Mouse (Mus musculus) forebrain, embryonic 12.5 days (tissue): ENCODE measurements around the gene Gm765. TPM values are rescaled to one million over a fixed set of nuclear protein-coding genes. Genes with fewer than 3 reads are reported as not detected.

Experiments used
- ATAC-seq: fragments of 200-750 bp; cut with Nextera tagmentation; 2 replicates; pipeline ENCODE4 v1.8.0; 2017; ENCODE audit warnings: moderate TSS enrichment; ENCODE audit not compliant: low FRiP score
- H3K27ac ChIP-seq: fragments of 300-500 bp; sonication (generic); 2 replicates; pipeline ENCODE4 v1.5.1; 2016; ENCODE audit warnings: mild to moderate bottlenecking
- H3K27me3 ChIP-seq: fragments of 300-500 bp; sonication (generic); 2 replicates; pipeline ENCODE4 v1.6.1; 2016; ENCODE audit warnings: mild to moderate bottlenecking
- H3K36me3 ChIP-seq: fragments of 300-500 bp; sonication (generic); replicated peaks from 2 replicates; pipeline ENCODE4 v1.6.1; 2016; ENCODE audit warnings: mild to moderate bottlenecking
- H3K4me1 ChIP-seq: fragments of 300-500 bp; sonication (generic); 2 replicates; pipeline ENCODE4 v1.6.1; 2016
- H3K4me2 ChIP-seq: fragments of 300-500 bp; sonication (generic); 2 replicates; pipeline ENCODE4 v1.6.1; 2016; ENCODE audit warnings: mild to moderate bottlenecking, moderate library complexity
- H3K4me3 ChIP-seq: fragments of 300-500 bp; sonication (generic); replicated peaks from 2 replicates; pipeline ENCODE4 v1.5.1; 2016; ENCODE audit warnings: mild to moderate bottlenecking
- H3K9ac ChIP-seq: fragments of 300-500 bp; sonication (generic); 2 replicates; pipeline ENCODE4 v1.6.1; 2016; ENCODE audit warnings: mild to moderate bottlenecking
- H3K9me3 ChIP-seq: fragments of 300-500 bp; sonication (generic); 2 replicates; pipeline ENCODE4 v1.6.1; 2016
- WGBS: fragments of 180-500 bp; shearing (Covaris S2); methylation state at CpG from one replicate; pipeline ENCODE4 v1.1.7; 2016; 5-methylcytosine and 5-hydroxymethylcytosine counted together
- polyA plus RNA-seq: library from polyadenylated mRNA; unstranded; fragments of >200 nt; fragmentation: Nextera tagmentation; extraction: Ambion mirVana; gene quantifications from 2 replicates; pipeline ENCODE4 v1.2.1, GENCODE M21; 2016

The Gm765 gene
- polyA plus RNA-seq, result not detected in 2 replicates

GRCm38 (mm10) chr6:98342654-98343053 is at the start of gene Gm765:
Gene Gm765, minus strand, starts transcription at chr6:98342754.
- no peaks in the 10 kb centered on the region for H3K27me3 ChIP-seq
- H3K4me1 ChIP-seq, result no peaks in the 10 kb centered on the region
- H3K4me2 ChIP-seq, result no peak within 1 kb of the TSS
- WGBS, result 75% methylated on average over 5 of the region's 5 CpGs
- H3K9ac ChIP-seq, result no peak within 1 kb of the TSS
- no peaks in the 10 kb centered on the region for H3K36me3 ChIP-seq
- H3K9me3 ChIP-seq, result no peaks in the 10 kb centered on the region
- no peak for ATAC-seq
- no peak within 1 kb of the TSS for H3K4me3 ChIP-seq
- H3K27ac ChIP-seq, result no peak within 1 kb of the TSS

- H3K9ac ChIP-seq, result no peak overlapping the region
- 83% methylated on average over 8 of the region's 8 CpGs for WGBS
- no peaks in the 10 kb centered on the region for H3K9me3 ChIP-seq
- no peak overlapping the region for H3K4me3 ChIP-seq
- H3K4me2 ChIP-seq, result no peak overlapping the region
- H3K27me3 ChIP-seq, result no peaks in the 10 kb centered on the region
- no peak overlapping the region for H3K27ac ChIP-seq
- ATAC-seq, result no peak
- no peaks in the 10 kb centered on the region for H3K36me3 ChIP-seq
- no peaks in the 10 kb centered on the region for H3K4me1 ChIP-seq
Observed at GRCm38 (mm10) chr6:98385487-98385886, 42.9 kb upstream of the Gm765 start.

GRCm38 (mm10) chr6:98384431-98384830 is 41.9 kb upstream of the Gm765 start:
- 42% methylated on average over 8 of the region's 8 CpGs for WGBS
- no peak for ATAC-seq
- Histone ChIP-seq H3K27me3 (no peaks in the 10 kb centered on the region), H3K9me3 (no peaks in the 10 kb centered on the region), H3K4me1 (no peaks in the 10 kb centered on the region), H3K4me3 (no peak overlapping the region), H3K36me3 (no peaks in the 10 kb centered on the region), H3K27ac (no peak overlapping the region), H3K9ac (no peak overlapping the region), H3K4me2 (no peak overlapping the region)

GRCm38 (mm10) chr6:98383411-98383810 is 40.9 kb upstream of the Gm765 start:
- WGBS, result 41% methylated on average over 6 of the region's 6 CpGs
- no peak for ATAC-seq
- Histone ChIP-seq H3K27ac (no peak overlapping the region), H3K9me3 (no peaks in the 10 kb centered on the region), H3K4me1 (no peaks in the 10 kb centered on the region), H3K9ac (no peak overlapping the region), H3K4me3 (no peak overlapping the region), H3K27me3 (no peaks in the 10 kb centered on the region), H3K36me3 (no peaks in the 10 kb centered on the region), H3K4me2 (no peak overlapping the region)

- no peaks in the 10 kb centered on the region for H3K36me3 ChIP-seq
- no peak for ATAC-seq
- H3K27ac ChIP-seq, result no peak overlapping the region
- no peak overlapping the region for H3K9ac ChIP-seq
- H3K4me1 ChIP-seq, result no peaks in the 10 kb centered on the region
- WGBS, result 86% methylated on average over 4 of the region's 4 CpGs
- no peaks in the 10 kb centered on the region for H3K27me3 ChIP-seq
- no peaks in the 10 kb centered on the region for H3K9me3 ChIP-seq
- no peak overlapping the region for H3K4me3 ChIP-seq
- no peak overlapping the region for H3K4me2 ChIP-seq
Observed at GRCm38 (mm10) chr6:98366199-98366598, 23.6 kb upstream of the Gm765 start.

GRCm38 (mm10) chr6:98355271-98355670 is 12.7 kb upstream of the Gm765 start:
- 86% methylated on average over 5 of the region's 5 CpGs for WGBS
- no peaks in the 10 kb centered on the region for H3K4me1 ChIP-seq
- ATAC-seq, result no peak
- H3K27me3 ChIP-seq, result no peaks in the 10 kb centered on the region
- H3K27ac ChIP-seq, result no peak overlapping the region
- no peaks in the 10 kb centered on the region for H3K9me3 ChIP-seq
- no peaks in the 10 kb centered on the region for H3K36me3 ChIP-seq
- no peak overlapping the region for H3K4me2 ChIP-seq
- no peak overlapping the region for H3K9ac ChIP-seq
- H3K4me3 ChIP-seq, result no peak overlapping the region

GRCm38 (mm10) chr6:98353285-98353684 is 10.7 kb upstream of the Gm765 start:
- H3K27ac ChIP-seq, result no peak overlapping the region
- no peaks in the 10 kb centered on the region for H3K27me3 ChIP-seq
- no peaks in the 10 kb centered on the region for H3K9me3 ChIP-seq
- WGBS, result 88% methylated on average over 3 of the region's 3 CpGs
- no peak overlapping the region for H3K4me3 ChIP-seq
- H3K36me3 ChIP-seq, result no peaks in the 10 kb centered on the region
- no peak overlapping the region for H3K4me2 ChIP-seq
- H3K9ac ChIP-seq, result no peak overlapping the region
- ATAC-seq, result no peak
- H3K4me1 ChIP-seq, result no peaks in the 10 kb centered on the region

GRCm38 (mm10) chr6:98332714-98333113 is 9.8 kb downstream of the Gm765 start:
- H3K4me2 ChIP-seq, result no peak overlapping the region
- 89% methylated on average over 2 of the region's 2 CpGs for WGBS
- H3K27me3 ChIP-seq, result no peaks in the 10 kb centered on the region
- no peak overlapping the region for H3K9ac ChIP-seq
- no peak overlapping the region for H3K4me3 ChIP-seq
- ATAC-seq, result no peak
- no peaks in the 10 kb centered on the region for H3K9me3 ChIP-seq
- no peaks in the 10 kb centered on the region for H3K36me3 ChIP-seq
- H3K27ac ChIP-seq, result no peak overlapping the region
- no peaks in the 10 kb centered on the region for H3K4me1 ChIP-seq

- Histone ChIP-seq H3K36me3 (no peaks in the 10 kb centered on the region), H3K4me3 (no peak overlapping the region), H3K9ac (no peak overlapping the region), H3K4me2 (no peak overlapping the region), H3K9me3 (no peaks in the 10 kb centered on the region), H3K4me1 (no peaks in the 10 kb centered on the region), H3K27me3 (no peaks in the 10 kb centered on the region), H3K27ac (no peak overlapping the region)
- ATAC-seq, result no peak
- 87% methylated on average over 5 of the region's 5 CpGs for WGBS
Observed at GRCm38 (mm10) chr6:98311659-98312058, 30.9 kb downstream of the Gm765 start.

GRCm38 (mm10) chr6:98307647-98308046 is 34.9 kb downstream of the Gm765 start:
- H3K9me3 ChIP-seq, result no peaks in the 10 kb centered on the region
- no peaks in the 10 kb centered on the region for H3K36me3 ChIP-seq
- no peaks in the 10 kb centered on the region for H3K27me3 ChIP-seq
- H3K4me1 ChIP-seq, result no peaks in the 10 kb centered on the region
- no peak overlapping the region for H3K4me2 ChIP-seq
- ATAC-seq, result no peak
- H3K9ac ChIP-seq, result no peak overlapping the region
- no peak overlapping the region for H3K4me3 ChIP-seq
- no peak overlapping the region for H3K27ac ChIP-seq
- 68% methylated on average over 3 of the region's 3 CpGs for WGBS

- WGBS, result 81% methylated on average over 7 of the region's 7 CpGs
Observed at GRCm38 (mm10) chr6:98307159-98307558, 35.4 kb downstream of the Gm765 start.

GRCm38 (mm10) chr6:98292064-98292463 is 50.5 kb downstream of the Gm765 start:
- Histone ChIP-seq H3K27ac (no peak overlapping the region), H3K9ac (no peak overlapping the region), H3K9me3 (no peaks in the 10 kb centered on the region), H3K27me3 (no peaks in the 10 kb centered on the region), H3K4me3 (no peak overlapping the region), H3K4me2 (no peak overlapping the region), H3K36me3 (no peaks in the 10 kb centered on the region), H3K4me1 (peaks cover 3% of the 10 kb centered on the region; the same call in 1 of the 2 replicates)
- WGBS, result 82% methylated on average over 5 of the region's 5 CpGs
- no peak for ATAC-seq

More at GRCm38 (mm10) chr6:98307159-98307558, 35.4 kb downstream of the Gm765 start:
- ATAC-seq, result no peak
- no peak overlapping the region for H3K4me2 ChIP-seq
- H3K27ac ChIP-seq, result no peak overlapping the region
- H3K4me1 ChIP-seq, result no peaks in the 10 kb centered on the region
- H3K9me3 ChIP-seq, result no peaks in the 10 kb centered on the region
- H3K27me3 ChIP-seq, result no peaks in the 10 kb centered on the region
- no peak overlapping the region for H3K4me3 ChIP-seq
- H3K36me3 ChIP-seq, result no peaks in the 10 kb centered on the region
- no peak overlapping the region for H3K9ac ChIP-seq

- ATAC-seq, result no peak
Observed at GRCm38 (mm10) chr6:98288316-98288715, 54.2 kb downstream of the Gm765 start.

More at GRCm38 (mm10) chr6:98288316-98288715, 54.2 kb downstream of the Gm765 start:
- no peaks in the 10 kb centered on the region for H3K27me3 ChIP-seq
- no peak overlapping the region for H3K4me3 ChIP-seq
- H3K36me3 ChIP-seq, result no peaks in the 10 kb centered on the region
- H3K9me3 ChIP-seq, result no peaks in the 10 kb centered on the region
- H3K9ac ChIP-seq, result no peak overlapping the region
- H3K4me2 ChIP-seq, result no peak overlapping the region
- no peak overlapping the region for H3K27ac ChIP-seq
- peaks cover 3% of the 10 kb centered on the region; the same call in 1 of the 2 replicates for H3K4me1 ChIP-seq
- 44% methylated on average over 3 of the region's 3 CpGs for WGBS
